Mouse (Mus musculus): ENCODE measurements around the gene Apol6. TPM values are rescaled to one million over a fixed set of nuclear protein-coding genes. Genes with fewer than 3 reads are reported as not detected.

Apol6 gene
- total and polyA plus RNA-seq, 3 experiments, result not detected

DNA sequence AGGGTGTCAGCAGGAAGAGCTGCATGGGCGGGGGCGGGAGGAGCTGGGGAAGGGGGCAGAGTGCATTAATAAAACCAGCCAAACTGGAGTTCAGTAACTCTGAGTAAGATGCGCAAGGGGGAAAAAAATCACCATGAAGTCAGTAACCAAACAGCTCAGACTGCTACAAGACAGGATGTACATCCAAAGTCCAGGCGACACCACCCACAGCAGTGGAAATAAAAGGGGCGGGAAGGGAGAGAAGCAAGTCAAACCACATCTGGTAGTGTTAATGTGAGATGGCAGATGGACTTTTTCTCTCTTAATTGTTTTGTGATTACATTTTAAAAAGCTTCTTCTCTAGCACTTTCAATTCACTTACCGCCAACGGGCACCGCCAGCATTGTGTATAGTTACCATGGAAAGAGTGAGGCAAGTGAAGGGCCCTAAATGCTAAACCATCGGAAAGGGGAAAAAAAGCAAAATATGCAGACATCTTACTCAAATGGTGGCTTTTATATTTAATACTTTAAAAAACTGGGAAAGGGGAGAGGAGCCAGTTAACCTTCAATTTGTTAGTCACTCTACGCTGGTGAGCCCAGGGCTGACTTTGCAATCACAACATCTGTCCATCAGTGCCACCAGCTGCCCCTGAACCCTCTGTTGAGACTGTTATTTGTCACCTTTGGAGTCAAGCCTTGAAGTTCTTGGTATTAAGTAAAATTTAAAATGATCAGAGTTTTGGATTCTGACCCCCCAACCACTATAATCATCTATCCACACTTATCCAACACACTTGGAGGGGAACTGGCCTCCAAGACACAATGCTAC lies 60.0 kb downstream of the Apol6 start:
- TF ChIP-seq ZC3H11A (IDR thresholded peaks at IDR 0.05; ENCODE audit: low read depth, low read length), result no peak
- TF ChIP-seq MAZ (IDR thresholded peaks at IDR 0.05; ENCODE audit: low read depth, low read length), result no peak
- TF ChIP-seq GATA1 (IDR thresholded peaks at IDR 0.05; ENCODE audit: low read depth, low read length), result no peak
- no peak for TF ChIP-seq RAD21 (IDR thresholded peaks at IDR 0.05; ENCODE audit: low read depth, low read length)
- no peak for TF ChIP-seq MYB (IDR thresholded peaks at IDR 0.05; ENCODE audit: low read depth, low read length)
- TF ChIP-seq SIN3A (IDR thresholded peaks at IDR 0.05; ENCODE audit: low read length), result no peak
- TF ChIP-seq POLR2A (IDR thresholded peaks at IDR 0.05; ENCODE audit: control insufficient read depth in 1 of 2, insufficient read depth in 1 of 2, low read depth in 1 of 2, low read length in 2 of 2, poor library complexity in 1 of 2), result no peak
- TF ChIP-seq HCFC1 (IDR thresholded peaks at IDR 0.05; ENCODE audit: low read depth, low read length), result no peak
- TF ChIP-seq ZMIZ1 (IDR thresholded peaks at IDR 0.05; ENCODE audit: low read depth, low read length), result no peak
- DNase-seq (ENCODE audit: low read depth, low spot score), result no peak
- Histone ChIP-seq H3K4me3 (ENCODE audit: control insufficient read depth in 1 of 2, insufficient read depth in 1 of 2, low read depth in 2 of 2, low read length in 2 of 2) (no peak overlapping the region), H3K36me3 (ENCODE audit: control insufficient read depth in 1 of 2, insufficient read depth in 2 of 2, low read length in 2 of 2) (no peaks in the 10 kb centered on the region), H3K9me3 (replicated peaks; ENCODE audit: insufficient read depth, low read length) (no peaks in the 10 kb centered on the region), H3K4me1 (ENCODE audit: control insufficient read depth in 1 of 2, insufficient read depth in 2 of 2, low read length in 2 of 2) (no peaks in the 10 kb centered on the region), H3K27ac (ENCODE audit: control insufficient read depth, low read depth, low read length) (no peak overlapping the region), H3K9ac (ENCODE audit: control insufficient read depth, low read depth, low read length, poor library complexity, severe bottlenecking) (no peak overlapping the region), H3K79me2 (ENCODE audit: control insufficient read depth, insufficient read depth, low read length, poor library complexity) (no peaks in the 10 kb centered on the region), H3K27me3 (ENCODE audit: control insufficient read depth in 1 of 2, insufficient read depth in 2 of 2, low read length in 2 of 2) (no peaks in the 10 kb centered on the region)

DNA sequence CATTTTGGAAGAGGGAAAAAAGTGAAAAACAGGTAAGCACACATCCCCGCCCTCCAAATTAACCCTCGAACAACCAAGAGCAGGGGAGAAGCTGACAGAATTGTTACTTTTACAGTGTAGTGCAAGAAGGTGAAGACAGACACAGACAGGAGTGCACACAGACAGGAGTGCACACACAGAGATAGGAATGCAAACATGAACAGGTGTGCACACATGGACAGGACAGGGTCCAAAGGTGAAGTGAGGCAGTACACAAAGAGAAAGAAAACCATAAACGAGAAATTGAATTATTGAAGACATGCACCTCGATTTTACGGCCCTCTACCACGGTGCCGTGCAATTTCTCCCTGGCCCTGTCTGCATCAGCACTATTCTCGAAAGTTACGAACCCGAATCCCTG lies 60.7 kb downstream of the Apol6 start:
- Histone ChIP-seq H3K27me3 (ENCODE audit: control insufficient read depth in 1 of 2, insufficient read depth in 2 of 2, low read length in 2 of 2) (no peaks in the 10 kb centered on the region), H3K9me3 (replicated peaks; ENCODE audit: insufficient read depth, low read length) (no peaks in the 10 kb centered on the region), H3K27ac (ENCODE audit: control insufficient read depth, low read depth, low read length) (no peak overlapping the region), H3K36me3 (ENCODE audit: control insufficient read depth in 1 of 2, insufficient read depth in 2 of 2, low read length in 2 of 2) (no peaks in the 10 kb centered on the region), H3K9ac (ENCODE audit: control insufficient read depth, low read depth, low read length, poor library complexity, severe bottlenecking) (no peak overlapping the region), H3K4me3 (ENCODE audit: control insufficient read depth in 1 of 2, insufficient read depth in 1 of 2, low read depth in 2 of 2, low read length in 2 of 2) (no peak overlapping the region), H3K4me1 (ENCODE audit: control insufficient read depth in 1 of 2, insufficient read depth in 2 of 2, low read length in 2 of 2) (no peaks in the 10 kb centered on the region), H3K79me2 (ENCODE audit: control insufficient read depth, insufficient read depth, low read length, poor library complexity) (no peaks in the 10 kb centered on the region)
- TF ChIP-seq TBP (IDR thresholded peaks at IDR 0.05; ENCODE audit: low read depth, low read length) (no peak), E2F4 (IDR thresholded peaks at IDR 0.05; ENCODE audit: borderline replicate concordance, low read depth, low read length) (no peak)
- no peak for DNase-seq (ENCODE audit: low read depth, low spot score)

Other genes with a start within 250 kb of the Apol6 start
- 29.4 and 35.8 TPM in 2 replicates for gene Zfp251, start 173.3 kb upstream of the Apol6 start, total RNA-seq (2012; rRNA removed)
- 10 to 100 TPM in 1 of 2 experiments, not detected in 1; 24.6 TPM for gene Zfp251, start 173.3 kb upstream of the Apol6 start, polyA plus RNA-seq (2012; ENCODE audit: insufficient read depth in 1 of 2, insufficient read length in 2 of 2, low read depth in 1 of 2, low replicate concordance in 2 of 2, missing spikeins in 1 of 2)
- 10.6 and 13.0 TPM in 2 replicates for gene Zfp7, start 165.5 kb upstream of the Apol6 start, total RNA-seq (2012; rRNA removed)
- gene Zfp7, start 165.5 kb upstream of the Apol6 start, polyA plus RNA-seq (2012; ENCODE audit: insufficient read depth in 1 of 2, insufficient read length in 2 of 2, low read depth in 1 of 2, low replicate concordance in 2 of 2, missing spikeins in 1 of 2), result 10 to 100 TPM in 1 of 2 experiments, not detected in 1; 12.2 TPM
- gene Gm49527, start 165.4 kb upstream of the Apol6 start, total RNA-seq (2012; rRNA removed), result 0.58 and 0.92 TPM in 2 replicates
- not detected for gene Gm49527, start 165.4 kb upstream of the Apol6 start, polyA plus RNA-seq (2012; ENCODE audit: insufficient read depth in 1 of 2, insufficient read length in 2 of 2, low read depth in 1 of 2, low replicate concordance in 2 of 2, missing spikeins in 1 of 2)
- 3.8 and 4.1 TPM in 2 replicates for gene Zfp647, start 119.3 kb upstream of the Apol6 start, total RNA-seq (2012; rRNA removed)
- 1 to 10 TPM in 1 of 2 experiments, not detected in 1; 5.1 TPM for gene Zfp647, start 119.3 kb upstream of the Apol6 start, polyA plus RNA-seq (2012; ENCODE audit: insufficient read depth in 1 of 2, insufficient read length in 2 of 2, low read depth in 1 of 2, low replicate concordance in 2 of 2, missing spikeins in 1 of 2)
- 32.2 and 39.0 TPM in 2 replicates for gene 1110038F14Rik, start 96.2 kb upstream of the Apol6 start, total RNA-seq (2012; rRNA removed)
- 10 to 100 TPM in 1 of 2 experiments, not detected in 1; 77.7 TPM for gene 1110038F14Rik, start 96.2 kb upstream of the Apol6 start, polyA plus RNA-seq (2012; ENCODE audit: insufficient read depth in 1 of 2, insufficient read length in 2 of 2, low read depth in 1 of 2, low replicate concordance in 2 of 2, missing spikeins in 1 of 2)
- gene Mb, start 5.9 kb downstream of the Apol6 start, total RNA-seq (2012; rRNA removed), result not detected in 2 replicates
- gene Mb, start 5.9 kb downstream of the Apol6 start, polyA plus RNA-seq (2012; ENCODE audit: insufficient read depth in 1 of 2, insufficient read length in 2 of 2, low read depth in 1 of 2, low replicate concordance in 2 of 2, missing spikeins in 1 of 2), result not detected

All from MEL (cell line).